Mouse (Mus musculus): ENCODE results near the gene Zfhx3. TPM values are rescaled to one million over a fixed set of nuclear protein-coding genes. Genes with fewer than 3 reads are reported as not detected.
A peak's percentile ranks its signal among the peaks of the same experiment; 100 is the strongest.

Gene Zfhx3
- polyA plus RNA-seq, 1 experiment from 2014 or later = 3.3 TPM

- no peak for ATAC-seq (replicated peaks; ENCODE audit: extremely low read depth, insufficient read depth, low FRiP score)
- no peaks in the 10 kb centered on the region for H3K36me3 ChIP-seq (ENCODE audit: control insufficient read depth, insufficient read depth)
- H3K27ac ChIP-seq (ENCODE audit: low read length) = no peak overlapping the region
- 84% methylated on average over 16 of the region's 16 CpGs for whole genome bisulfite sequencing
- no peak overlapping the region for H3K4me3 ChIP-seq (ENCODE audit: low read length)
- no peak overlapping the region for H3K9ac ChIP-seq (ENCODE audit: low read length)
- H3K27me3 ChIP-seq (ENCODE audit: control insufficient read depth, insufficient read depth, low read length) = no peaks in the 10 kb centered on the region
- no peaks in the 10 kb centered on the region for H3K9me3 ChIP-seq (replicated peaks; ENCODE audit: control insufficient read depth, low read length)
- no peak overlapping the region for H3K4me2 ChIP-seq (ENCODE audit: low read depth, low read length)
- H3K4me1 ChIP-seq (ENCODE audit: control insufficient read depth, insufficient read depth, low read length) = peaks cover 5% of the 10 kb centered on the region
Measured at GRCm38 (mm10) chr8:108908540-108908939, 966.1 kb downstream of the Zfhx3 start.

GRCm38 (mm10) chr8:108909035-108909434, 966.6 kb downstream of the Zfhx3 start:
- 70% methylated on average over 9 of the region's 9 CpGs for WGBS
- no peak for ATAC-seq (replicated peaks; ENCODE audit: extremely low read depth, insufficient read depth, low FRiP score)
- no peaks in the 10 kb centered on the region for H3K9me3 ChIP-seq (replicated peaks; ENCODE audit: control insufficient read depth, low read length)

GRCm38 (mm10) chr8:108909455-108909854, 967.0 kb downstream of the Zfhx3 start:
- Histone ChIP-seq H3K9me3 (replicated peaks; ENCODE audit: control insufficient read depth, low read length) (no peaks in the 10 kb centered on the region), H3K4me2 (ENCODE audit: low read depth, low read length) (no peak overlapping the region), H3K27ac (ENCODE audit: low read length) (no peak overlapping the region), H3K36me3 (ENCODE audit: control insufficient read depth, insufficient read depth) (no peaks in the 10 kb centered on the region), H3K4me1 (ENCODE audit: control insufficient read depth, insufficient read depth, low read length) (peaks cover 5% of the 10 kb centered on the region), H3K27me3 (ENCODE audit: control insufficient read depth, insufficient read depth, low read length) (no peaks in the 10 kb centered on the region), H3K4me3 (ENCODE audit: low read length) (no peak overlapping the region), H3K9ac (ENCODE audit: low read length) (no peak overlapping the region)
- ATAC-seq (replicated peaks; ENCODE audit: extremely low read depth, insufficient read depth, low FRiP score) = no peak
- 77% methylated on average over 2 of the region's 2 CpGs for WGBS

More at GRCm38 (mm10) chr8:108909035-108909434, 966.6 kb downstream of the Zfhx3 start:
- no peak overlapping the region for H3K27ac ChIP-seq (ENCODE audit: low read length)
- peaks cover 5% of the 10 kb centered on the region for H3K4me1 ChIP-seq (ENCODE audit: control insufficient read depth, insufficient read depth, low read length)
- no peak overlapping the region for H3K4me3 ChIP-seq (ENCODE audit: low read length)
- no peak overlapping the region for H3K4me2 ChIP-seq (ENCODE audit: low read depth, low read length)
- H3K36me3 ChIP-seq (ENCODE audit: control insufficient read depth, insufficient read depth) = no peaks in the 10 kb centered on the region
- no peaks in the 10 kb centered on the region for H3K27me3 ChIP-seq (ENCODE audit: control insufficient read depth, insufficient read depth, low read length)
- no peak overlapping the region for H3K9ac ChIP-seq (ENCODE audit: low read length)

- Histone ChIP-seq H3K4me2 (ENCODE audit: low read depth, low read length) (no peak overlapping the region), H3K4me1 (ENCODE audit: control insufficient read depth, insufficient read depth, low read length) (peaks cover 12% of the 10 kb centered on the region), H3K9me3 (replicated peaks; ENCODE audit: control insufficient read depth, low read length) (no peaks in the 10 kb centered on the region), H3K27me3 (ENCODE audit: control insufficient read depth, insufficient read depth, low read length) (no peaks in the 10 kb centered on the region), H3K9ac (ENCODE audit: low read length) (no peak overlapping the region), H3K27ac (ENCODE audit: low read length) (0 out of 2 replicates have a peak overlapping the region, but pooled peaks have one; percentile 25), H3K4me3 (ENCODE audit: low read length) (no peak overlapping the region), H3K36me3 (ENCODE audit: control insufficient read depth, insufficient read depth) (no peaks in the 10 kb centered on the region)
- ATAC-seq (replicated peaks; ENCODE audit: extremely low read depth, insufficient read depth, low FRiP score) = peak; percentile 42; the same call in 1 of the 2 replicates
- 43% methylated on average over 12 of the region's 12 CpGs for WGBS
Measured at GRCm38 (mm10) chr8:108910843-108911242, 968.4 kb downstream of the Zfhx3 start.

GRCm38 (mm10) chr8:108911511-108911910, 969.1 kb downstream of the Zfhx3 start:
- H3K4me3 ChIP-seq (ENCODE audit: low read length) = no peak overlapping the region
- H3K9me3 ChIP-seq (replicated peaks; ENCODE audit: control insufficient read depth, low read length) = peaks cover 2% of the 10 kb centered on the region; the same call in 1 of the 2 replicates
- peaks cover 16% of the 10 kb centered on the region for H3K4me1 ChIP-seq (ENCODE audit: control insufficient read depth, insufficient read depth, low read length)
- no peak overlapping the region for H3K9ac ChIP-seq (ENCODE audit: low read length)
- no peak overlapping the region for H3K27ac ChIP-seq (ENCODE audit: low read length)
- 10% methylated on average over 6 of the region's 6 CpGs for WGBS
- H3K4me2 ChIP-seq (ENCODE audit: low read depth, low read length) = no peak overlapping the region
- no peak for ATAC-seq (replicated peaks; ENCODE audit: extremely low read depth, insufficient read depth, low FRiP score)
- no peaks in the 10 kb centered on the region for H3K36me3 ChIP-seq (ENCODE audit: control insufficient read depth, insufficient read depth)
- H3K27me3 ChIP-seq (ENCODE audit: control insufficient read depth, insufficient read depth, low read length) = no peaks in the 10 kb centered on the region

- H3K27me3 ChIP-seq (ENCODE audit: control insufficient read depth, insufficient read depth, low read length) = no peaks in the 10 kb centered on the region
- 90% methylated on average over 7 of the region's 7 CpGs for WGBS
- H3K4me3 ChIP-seq (ENCODE audit: low read length) = no peak overlapping the region
- no peak overlapping the region for H3K9ac ChIP-seq (ENCODE audit: low read length)
- peaks cover 3% of the 10 kb centered on the region; the same call in 1 of the 2 replicates for H3K9me3 ChIP-seq (replicated peaks; ENCODE audit: control insufficient read depth, low read length)
- ATAC-seq (replicated peaks; ENCODE audit: extremely low read depth, insufficient read depth, low FRiP score) = no peak
- H3K4me2 ChIP-seq (ENCODE audit: low read depth, low read length) = no peak overlapping the region
- peaks cover 16% of the 10 kb centered on the region for H3K4me1 ChIP-seq (ENCODE audit: control insufficient read depth, insufficient read depth, low read length)
- H3K36me3 ChIP-seq (ENCODE audit: control insufficient read depth, insufficient read depth) = no peaks in the 10 kb centered on the region
- no peak overlapping the region for H3K27ac ChIP-seq (ENCODE audit: low read length)
Measured at GRCm38 (mm10) chr8:108912998-108913397, 970.6 kb downstream of the Zfhx3 start.

- Histone ChIP-seq H3K9ac (ENCODE audit: low read length) (no peak overlapping the region), H3K4me3 (ENCODE audit: low read length) (no peak overlapping the region), H3K9me3 (replicated peaks; ENCODE audit: control insufficient read depth, low read length) (peaks cover 3% of the 10 kb centered on the region; the same call in 1 of the 2 replicates), H3K36me3 (ENCODE audit: control insufficient read depth, insufficient read depth) (no peaks in the 10 kb centered on the region), H3K27me3 (ENCODE audit: control insufficient read depth, insufficient read depth, low read length) (no peaks in the 10 kb centered on the region), H3K4me2 (ENCODE audit: low read depth, low read length) (no peak overlapping the region), H3K27ac (ENCODE audit: low read length) (peak overlapping the region; percentile 56), H3K4me1 (ENCODE audit: control insufficient read depth, insufficient read depth, low read length) (peaks cover 16% of the 10 kb centered on the region)
- peak; percentile 31; the same call in 1 of the 2 replicates for ATAC-seq (replicated peaks; ENCODE audit: extremely low read depth, insufficient read depth, low FRiP score)
- WGBS = 18% methylated on average over 6 of the region's 6 CpGs
Measured at GRCm38 (mm10) chr8:108915425-108915824, 973.0 kb downstream of the Zfhx3 start.

GRCm38 (mm10) chr8:108915876-108916275, 973.4 kb downstream of the Zfhx3 start:
- no peak overlapping the region for H3K9ac ChIP-seq (ENCODE audit: low read length)
- ATAC-seq (replicated peaks; ENCODE audit: extremely low read depth, insufficient read depth, low FRiP score) = peak; percentile 23; the same call in 1 of the 2 replicates

GRCm38 (mm10) chr8:108920151-108920550, 977.7 kb downstream of the Zfhx3 start:
- WGBS = 88% methylated on average over 7 of the region's 7 CpGs

More at GRCm38 (mm10) chr8:108915876-108916275, 973.4 kb downstream of the Zfhx3 start:
- peaks cover 16% of the 10 kb centered on the region for H3K4me1 ChIP-seq (ENCODE audit: control insufficient read depth, insufficient read depth, low read length)
- H3K36me3 ChIP-seq (ENCODE audit: control insufficient read depth, insufficient read depth) = no peaks in the 10 kb centered on the region
- H3K27ac ChIP-seq (ENCODE audit: low read length) = peak overlapping the region; percentile 56
- peaks cover 3% of the 10 kb centered on the region; the same call in 1 of the 2 replicates for H3K9me3 ChIP-seq (replicated peaks; ENCODE audit: control insufficient read depth, low read length)
- H3K27me3 ChIP-seq (ENCODE audit: control insufficient read depth, insufficient read depth, low read length) = no peaks in the 10 kb centered on the region
- H3K4me3 ChIP-seq (ENCODE audit: low read length) = no peak overlapping the region
- peak overlapping the region; percentile 13; the same call in 1 of the 2 replicates for H3K4me2 ChIP-seq (ENCODE audit: low read depth, low read length)
- 44% methylated on average over 6 of the region's 6 CpGs for WGBS

More at GRCm38 (mm10) chr8:108920151-108920550, 977.7 kb downstream of the Zfhx3 start:
- no peak for ATAC-seq (replicated peaks; ENCODE audit: extremely low read depth, insufficient read depth, low FRiP score)
- Histone ChIP-seq H3K4me1 (ENCODE audit: control insufficient read depth, insufficient read depth, low read length) (peaks cover 25% of the 10 kb centered on the region), H3K9ac (ENCODE audit: low read length) (no peak overlapping the region), H3K9me3 (replicated peaks; ENCODE audit: control insufficient read depth, low read length) (peaks cover 3% of the 10 kb centered on the region; the same call in 1 of the 2 replicates), H3K4me2 (ENCODE audit: low read depth, low read length) (no peak overlapping the region), H3K36me3 (ENCODE audit: control insufficient read depth, insufficient read depth) (no peaks in the 10 kb centered on the region), H3K27ac (ENCODE audit: low read length) (no peak overlapping the region), H3K27me3 (ENCODE audit: control insufficient read depth, insufficient read depth, low read length) (no peaks in the 10 kb centered on the region), H3K4me3 (ENCODE audit: low read length) (no peak overlapping the region)

Data from heart, embryonic 16.5 days (tissue).